Mouse (Mus musculus): ENCODE results near the gene Gm20894.
"Not testable (repeated sequence)": the region's sequence is repeated elsewhere in the genome, so short reads cannot be mapped to it uniquely, and the experiment has no call there.

Gm20894 gene

GRCm38 (mm10) chrY:28271412-28271811 is at the start of gene Gm20894:
Gm20894 (minus strand) TSS chrY:28271512.
- DNase-seq (ENCODE audit: low spot score), result not testable (repeated sequence)
